Mouse (Mus musculus) ES-Bruce4 (cell line): ENCODE measurements around the gene Vps9d1.

Experiments used
- EP300 ChIP-seq: IDR thresholded peaks from 2 replicates; pipeline ENCODE4 v1.6.1; 2011; ENCODE audit warnings: low read depth, low read length; ENCODE audit not compliant: insufficient read depth
- POLR2A ChIP-seq: IDR thresholded peaks from one replicate; pipeline ENCODE4 v1.8.1; 2011; ENCODE audit warnings: low read length; ENCODE audit not compliant: insufficient read depth

DNA sequence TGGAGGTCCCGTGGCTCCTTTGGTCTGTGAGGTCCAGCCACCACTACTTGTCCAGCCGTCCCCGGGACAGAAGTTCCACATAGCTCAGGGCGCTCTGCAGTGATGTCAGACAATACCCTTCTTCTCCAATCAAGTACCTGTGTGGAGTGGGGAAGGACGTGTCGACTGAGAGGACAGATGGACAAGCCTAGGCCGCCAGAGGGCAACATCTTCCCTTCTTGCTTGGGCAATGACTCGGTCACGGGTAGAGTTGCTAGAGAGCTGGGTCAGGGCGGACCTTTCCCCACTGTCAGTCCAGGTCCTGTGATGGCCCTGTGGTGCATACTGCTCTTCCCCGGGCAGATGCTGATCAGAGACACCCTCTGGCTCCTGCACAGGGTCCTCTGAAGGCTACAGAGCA is 11.1 kb downstream of the Vps9d1 start:
- no peak for TF ChIP-seq EP300
- TF ChIP-seq POLR2A = no peak
